Mouse (Mus musculus) G1E-ER4 (cell line): Measurements from ENCODE around the gene Ring1. TPM values are rescaled to one million over a fixed set of nuclear protein-coding genes. Genes with fewer than 3 reads are reported as not detected.

Experiments used
- GATA1 ChIP-seq: IDR thresholded peaks from one replicate; pipeline ENCODE4 v1.8.0; 2012; ENCODE audit warnings: low read length, inconsistent platforms
- polyA plus RNA-seq: library from polyadenylated mRNA; stranded (reverse); fragments of >175 nt; gene quantifications from 2 replicates; pipeline ENCODE4 v1.2.3, GENCODE M21; 2012

Ring1 gene
- polyA plus RNA-seq, 1 experiment = 62.8 TPM

- no peak for TF ChIP-seq GATA1
These were observed 7.1 kb upstream of the Ring1 start, which contains the start of the genes Slc39a7 and Rxrb for GRCm38 (mm10) chr17:34031465-34032173. Gene Slc39a7 (minus strand): TSS chr17:34031682. Gene Rxrb (plus strand): TSS chr17:34031812.

DNA sequence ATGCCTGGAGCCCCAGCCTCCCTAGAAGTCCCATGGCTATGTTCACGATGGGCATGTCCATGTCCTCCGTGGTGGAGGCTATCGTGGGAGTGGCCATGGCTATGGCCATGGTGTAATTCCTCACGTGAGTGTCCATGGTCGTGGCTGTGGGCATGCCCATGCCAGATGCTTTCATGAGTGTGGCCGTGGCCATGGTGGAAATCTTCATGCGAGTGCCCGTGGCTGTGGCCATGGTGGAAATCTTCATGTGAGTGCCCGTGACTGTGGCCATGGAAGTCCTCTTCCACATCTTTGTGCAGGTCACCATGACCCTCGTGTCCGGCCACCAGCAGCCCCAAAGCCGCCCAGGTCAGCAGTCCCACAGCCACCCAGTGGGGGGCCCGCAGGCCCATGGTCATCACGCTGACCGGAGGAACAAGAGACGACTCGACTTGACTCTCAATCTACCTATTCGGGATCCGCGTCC, 6.4 kb upstream of the Ring1 start:
- TF ChIP-seq GATA1 = no peak

GRCm38 (mm10) chr17:34029890-34030595, 5.6 kb upstream of the Ring1 start:
- no peak for TF ChIP-seq GATA1

- no peak for TF ChIP-seq GATA1
These were observed 4.8 kb upstream of the Ring1 start for GRCm38 (mm10) chr17:34029150-34029889.

DNA sequence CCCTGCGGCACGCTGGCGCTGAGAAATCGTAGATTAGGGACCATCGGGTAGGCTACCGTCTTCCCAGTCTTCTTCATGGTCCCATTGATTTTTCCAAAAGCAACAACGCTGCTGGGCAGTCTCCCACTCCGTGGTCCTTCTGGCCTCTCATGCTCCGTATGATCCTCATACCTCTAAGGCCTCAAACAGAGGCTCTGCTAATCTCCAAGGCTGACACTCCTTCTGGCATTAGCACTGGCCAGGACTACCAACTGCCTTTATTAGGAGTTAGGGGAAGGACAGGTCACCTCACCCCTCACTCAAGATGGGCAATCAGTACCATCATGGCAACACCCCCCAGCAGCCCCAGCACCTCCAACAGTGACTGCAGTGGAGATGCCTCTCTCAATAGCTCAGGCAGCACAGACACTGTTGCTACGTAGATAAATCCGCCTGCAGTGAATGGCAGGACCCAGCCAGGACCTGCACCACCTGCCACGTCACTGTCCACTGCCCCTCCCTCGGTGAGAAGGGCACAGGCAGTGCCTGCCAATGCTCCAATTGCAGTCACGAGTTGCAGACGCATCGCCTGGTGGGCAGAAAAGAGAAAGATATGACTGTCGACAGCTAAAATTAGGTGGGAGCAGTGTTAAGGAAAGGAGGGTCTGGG, 4.1 kb upstream of the Ring1 start:
- TF ChIP-seq GATA1 = no peak

- TF ChIP-seq GATA1 = no peak
These were observed 3.3 kb upstream of the Ring1 start, which contains the start of gene H2-Ke6 for GRCm38 (mm10) chr17:34027656-34028223. Gene H2-Ke6 (minus strand): TSS chr17:34028060.

DNA sequence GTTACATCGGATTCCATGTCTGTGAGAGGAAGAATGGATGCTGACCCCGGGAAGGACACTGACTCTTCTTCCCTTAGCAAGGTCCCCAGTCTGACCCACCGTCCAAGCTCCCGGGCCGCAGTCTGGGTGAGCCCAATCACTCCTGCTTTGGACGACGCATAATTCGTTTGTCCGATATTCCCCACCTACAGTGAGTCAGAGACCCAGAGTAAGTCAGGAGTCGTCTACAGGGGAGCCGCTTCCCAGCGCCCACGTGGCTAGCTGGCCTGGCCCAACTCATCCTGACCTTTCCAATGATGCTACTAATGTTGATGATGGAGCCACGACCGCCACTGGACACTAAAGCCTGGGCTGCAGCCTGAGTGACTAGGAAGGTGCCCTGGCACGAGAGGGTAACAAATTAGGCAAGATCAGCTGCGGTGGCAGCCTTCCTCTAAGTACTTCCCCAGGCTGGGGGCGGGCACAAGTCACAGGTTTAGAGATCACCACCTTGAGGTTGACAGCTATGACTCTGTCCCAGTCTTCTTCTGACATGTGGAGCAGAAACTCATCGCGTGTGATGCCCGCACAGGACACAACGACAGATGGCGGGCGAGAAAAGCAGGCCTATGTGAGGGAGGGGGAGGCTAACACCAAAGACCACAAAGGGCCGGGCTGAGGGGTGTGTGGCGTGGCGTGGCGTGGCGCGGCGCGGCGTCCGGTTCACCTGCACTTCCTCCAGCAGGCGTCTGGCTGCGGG, 2.6 kb upstream of the Ring1 start:
- no peak for TF ChIP-seq GATA1

GRCm38 (mm10) chr17:34026221-34026620, 1.7 kb upstream of the Ring1 start:
- no peak for TF ChIP-seq GATA1

DNA sequence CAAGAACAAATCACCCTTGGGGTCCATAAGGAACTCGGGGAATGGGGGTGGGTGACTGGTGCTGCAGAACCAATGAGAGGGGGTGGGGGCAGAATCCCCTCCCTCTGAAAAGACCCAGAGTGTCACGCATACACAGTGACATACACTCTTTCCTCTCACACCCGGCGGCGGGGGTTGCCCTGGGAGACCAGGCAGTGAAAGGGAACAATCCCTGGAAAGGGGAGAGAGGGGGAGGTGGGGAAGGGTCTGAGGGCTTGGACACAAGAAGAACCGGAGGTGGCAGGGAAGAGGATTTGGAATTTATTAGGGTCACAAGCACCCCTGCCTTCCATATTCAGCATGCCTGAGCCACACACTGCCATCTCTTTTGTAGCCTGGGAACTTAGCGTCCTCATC, 1.3 kb upstream of the Ring1 start:
- no peak for TF ChIP-seq GATA1

- no peak for TF ChIP-seq GATA1
These were observed 628 bp upstream of the Ring1 start for GRCm38 (mm10) chr17:34024861-34025755.

GRCm38 (mm10) chr17:34023678-34024077, 802 bp downstream of the Ring1 start:
- no peak for TF ChIP-seq GATA1

- TF ChIP-seq GATA1 = no peak
These were observed 1.5 kb downstream of the Ring1 start for GRCm38 (mm10) chr17:34022987-34023386.

GRCm38 (mm10) chr17:34022414-34022783, 2.1 kb downstream of the Ring1 start:
- TF ChIP-seq GATA1 = no peak
